Mouse (Mus musculus) cerebellum, adult 2 months (tissue): ENCODE data around the gene Slc25a53. TPM values are rescaled to one million over a fixed set of nuclear protein-coding genes. Genes with fewer than 3 reads are reported as not detected.

Source experiments
- DNase-seq, 2 experiments: peaks; one replicate each; pipeline ENCODE4 v3.0.0; 2021
- H3K27ac ChIP-seq: fragments of 200-500 bp; 2 replicates; pipeline ENCODE4 v1.5.1; 2012; ENCODE audit warnings: low read length, control low read depth, inconsistent platforms; ENCODE audit not compliant: insufficient read depth
- H3K27me3 ChIP-seq: fragments of 200-500 bp; 2 replicates; pipeline ENCODE4 v1.6.1; 2012; ENCODE audit warnings: inconsistent platforms, mild to moderate bottlenecking, low read length, moderate library complexity; ENCODE audit not compliant: control insufficient read depth, insufficient read depth
- H3K4me1 ChIP-seq: fragments of 200-500 bp; 2 replicates; pipeline ENCODE4 v1.6.1; 2011; ENCODE audit warnings: low read length; ENCODE audit not compliant: control insufficient read depth, insufficient read depth
- H3K4me3 ChIP-seq: fragments of 200-500 bp; replicated peaks from 2 replicates; pipeline ENCODE3; 2011; ENCODE audit warnings: mild to moderate bottlenecking, low read depth, low read length, control low read depth; ENCODE audit not compliant: insufficient read depth
- CTCF ChIP-seq: fragments of 200-500 bp; IDR thresholded peaks from 2 replicates; pipeline ENCODE4 v1.5.1; 2011; ENCODE audit warnings: low read depth, mild to moderate bottlenecking, control low read depth, low read length, moderate library complexity, borderline replicate concordance; ENCODE audit not compliant: insufficient read depth
- POLR2A ChIP-seq: fragments of 200-500 bp; IDR thresholded peaks from 2 replicates; pipeline ENCODE4 v1.6.1; 2011; ENCODE audit warnings: low read length, control low read depth, borderline replicate concordance; ENCODE audit not compliant: insufficient read depth
- WGBS: fragments of 180-500 bp; shearing (Covaris S2); methylation state at CpG from one replicate; pipeline ENCODE4 v1.1.7; 2018; 5-methylcytosine and 5-hydroxymethylcytosine counted together
- polyA plus RNA-seq: library from polyadenylated mRNA; depleted of rRNA; stranded (reverse); fragments of >200 nt; gene quantifications from 2 replicates; pipeline ENCODE4 v1.2.3, GENCODE M21; 2012; rRNA removed

Slc25a53 gene
- polyA plus RNA-seq, 1 experiment: 15.9 TPM

GRCm38 (mm10) chrX:136937985-136938384 lies 100.1 kb downstream of the Slc25a53 start:
- Histone ChIP-seq H3K4me3 (no peak overlapping the region), H3K27ac (no peak overlapping the region), H3K27me3 (no peaks in the 10 kb centered on the region), H3K4me1 (no peaks in the 10 kb centered on the region)
- TF ChIP-seq CTCF: no peak
- TF ChIP-seq POLR2A: no peak
- WGBS: 62% methylated on average over 3 of the region's 3 CpGs
- no peak for DNase-seq

Other genes with a start within 250 kb of the Slc25a53 start
- gene Plp1, start 215.6 kb downstream of the Slc25a53 start, polyA plus RNA-seq: 1,881 and 2,386 TPM in 2 replicates
- gene Rab9b, start 169.5 kb downstream of the Slc25a53 start, polyA plus RNA-seq: 12.2 and 12.9 TPM in 2 replicates
- not detected in 2 replicates for gene H2bfm, start 111.0 kb downstream of the Slc25a53 start, polyA plus RNA-seq
- 18.5 and 19.8 TPM in 2 replicates for gene Tmsb15b2, start 62.8 kb downstream of the Slc25a53 start, polyA plus RNA-seq
- gene Tmsb15l, start 61.4 kb downstream of the Slc25a53 start, polyA plus RNA-seq: 6.4 and 7.7 TPM in 2 replicates
- gene Tmsb15b1, start 61.4 kb downstream of the Slc25a53 start, polyA plus RNA-seq: 13.2 and 15.0 TPM in 2 replicates
- gene Zcchc18, start 45.1 kb downstream of the Slc25a53 start, polyA plus RNA-seq: 219 and 227 TPM in 2 replicates
- 4.2 and 4.9 TPM in 2 replicates for gene Fam199x, start 11.3 kb upstream of the Slc25a53 start, polyA plus RNA-seq
- not detected in 2 replicates for gene Esx1, start 83.8 kb upstream of the Slc25a53 start, polyA plus RNA-seq